Mouse (Mus musculus): ENCODE measurements around the gene Mfsd12. TPM values are rescaled to one million over a fixed set of nuclear protein-coding genes. Genes with fewer than 3 reads are reported as not detected.

Gene Mfsd12
- total and polyA plus RNA-seq, 3 experiments: 22.5 to 29.0 TPM; not detected in 1

DNA sequence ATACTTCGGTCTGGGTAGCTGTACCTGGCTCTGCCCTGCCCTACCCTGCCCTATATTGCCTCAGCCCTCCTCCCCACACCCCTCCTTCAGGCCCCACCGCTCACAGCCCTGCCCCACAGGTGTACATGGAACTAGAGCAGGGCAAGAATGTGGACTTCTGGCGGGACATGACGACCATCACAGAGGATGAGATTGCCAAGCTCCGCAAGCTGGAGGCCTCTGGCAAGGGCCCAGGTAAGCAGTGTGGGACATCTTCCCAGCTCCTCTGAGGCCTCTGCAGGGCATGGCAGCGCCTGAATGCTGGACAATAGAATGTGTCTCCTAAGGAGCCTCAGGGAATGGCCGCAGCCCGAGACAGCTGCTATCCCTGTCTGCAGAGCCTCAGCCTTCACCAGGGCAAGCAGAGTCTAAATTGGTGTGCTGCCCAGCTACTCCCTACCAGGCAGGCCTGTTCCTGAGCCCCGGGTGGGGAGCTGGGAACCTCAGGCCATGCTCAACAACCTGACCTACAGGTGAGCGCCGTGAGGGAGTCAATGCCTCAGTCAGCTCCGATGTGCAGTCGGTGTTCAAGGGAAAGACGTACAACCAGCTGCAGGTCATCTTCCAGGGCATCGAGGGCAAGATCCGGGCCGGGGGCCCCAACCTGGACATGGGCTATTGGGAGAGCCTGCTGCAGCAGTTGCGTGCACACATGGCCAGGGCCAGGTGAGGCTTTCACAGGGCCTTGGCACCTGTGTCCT is 33.3 kb upstream of the Mfsd12 start:
- no peak overlapping the region for H3K9ac ChIP-seq (ENCODE audit: control insufficient read depth, low read depth, low read length, poor library complexity, severe bottlenecking)
- H3K27me3 ChIP-seq (ENCODE audit: control insufficient read depth in 1 of 2, insufficient read depth in 2 of 2, low read length in 2 of 2): no peaks in the 10 kb centered on the region
- H3K4me1 ChIP-seq (ENCODE audit: control insufficient read depth in 1 of 2, insufficient read depth in 2 of 2, low read length in 2 of 2): peaks cover 0 to 7% of the 10 kb centered on the region in 2 experiments; a peak in 3 of 4 replicates
- DNase-seq (ENCODE audit: low read depth, low spot score): no peak
- TF ChIP-seq SMC3 (IDR thresholded peaks at IDR 0.05; ENCODE audit: low read depth, low read length) (no peak), ZMIZ1 (IDR thresholded peaks at IDR 0.05; ENCODE audit: low read depth, low read length) (no peak), EP300 (IDR thresholded peaks at IDR 0.05; ENCODE audit: low read depth in 1 of 2, low read length in 2 of 2) (no peak), RAD21 (IDR thresholded peaks at IDR 0.05; ENCODE audit: low read depth, low read length) (no peak), MAZ (IDR thresholded peaks at IDR 0.05; ENCODE audit: low read depth, low read length) (no peak), CTCF (IDR thresholded peaks at IDR 0.05 in 2 of 3, conservative IDR thresholded peaks at IDR 0.05 in 1 of 3; ENCODE audit: control insufficient read depth in 1 of 3, insufficient read depth in 1 of 3, low read depth in 2 of 3, low read length in 3 of 3, poor library complexity in 1 of 3, severe bottlenecking in 1 of 3) (no peak), ETS1 (IDR thresholded peaks at IDR 0.05; ENCODE audit: low read depth, low read length) (no peak), HCFC1 (IDR thresholded peaks at IDR 0.05; ENCODE audit: low read depth, low read length) (no peak), TAL1 (IDR thresholded peaks at IDR 0.05; ENCODE audit: low read length) (no peak), KAT2A (conservative IDR thresholded peaks at IDR 0.05; ENCODE audit: low read depth, low read length) (no peak), RCOR1 (IDR thresholded peaks at IDR 0.05; ENCODE audit: low read depth, low read length) (no peak), TBP (IDR thresholded peaks at IDR 0.05; ENCODE audit: low read depth, low read length) (no peak), E2F4 (IDR thresholded peaks at IDR 0.05; ENCODE audit: borderline replicate concordance, low read depth, low read length) (no peak), TCF12 (IDR thresholded peaks at IDR 0.05; ENCODE audit: low read depth, low read length) (no peak), ZNF384 (IDR thresholded peaks at IDR 0.05; ENCODE audit: low read depth, low read length) (no peak), GATA1 (IDR thresholded peaks at IDR 0.05; ENCODE audit: low read depth, low read length) (no peak), BHLHE40 (IDR thresholded peaks at IDR 0.05; ENCODE audit: borderline replicate concordance, low read depth, low read length) (no peak)
- no peak overlapping the region for H3K4me3 ChIP-seq (ENCODE audit: control insufficient read depth in 1 of 2, insufficient read depth in 1 of 2, low read depth in 2 of 2, low read length in 2 of 2)
- no peak overlapping the region for H3K27ac ChIP-seq (ENCODE audit: control insufficient read depth, low read depth, low read length)
- H3K36me3 ChIP-seq (ENCODE audit: control insufficient read depth in 1 of 2, insufficient read depth in 2 of 2, low read length in 2 of 2): peaks cover 2 to 4% of the 10 kb centered on the region in 2 experiments; a peak in 2 of 4 replicates
- H3K9me3 ChIP-seq (replicated peaks; ENCODE audit: insufficient read depth, low read length): no peaks in the 10 kb centered on the region
- H3K79me2 ChIP-seq (ENCODE audit: control insufficient read depth, insufficient read depth, low read length, poor library complexity): peaks cover 20% of the 10 kb centered on the region

DNA sequence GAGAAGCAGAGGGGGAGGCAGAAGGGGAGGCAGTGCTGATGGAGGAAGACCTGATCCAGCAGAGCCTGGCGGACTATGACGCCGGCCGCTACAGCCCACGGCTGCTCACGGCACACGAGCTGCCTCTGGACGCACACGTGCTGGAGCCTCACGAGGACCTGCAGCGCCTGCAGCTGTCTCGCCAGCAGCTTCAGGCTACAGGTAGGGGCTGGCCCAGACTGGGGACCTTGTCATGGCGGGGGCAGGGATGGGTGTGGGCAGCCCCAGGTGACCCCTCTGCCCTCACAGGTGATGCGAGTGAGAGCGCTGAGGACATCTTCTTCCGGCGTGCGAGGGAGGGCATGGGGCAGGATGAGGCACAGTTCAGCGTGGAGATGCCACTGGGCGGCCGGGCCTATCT is 32.1 kb upstream of the Mfsd12 start:
- Histone ChIP-seq H3K36me3 (ENCODE audit: control insufficient read depth in 1 of 2, insufficient read depth in 2 of 2, low read length in 2 of 2) (peaks cover 2 to 4% of the 10 kb centered on the region in 2 experiments; a peak in 2 of 4 replicates), H3K4me1 (ENCODE audit: control insufficient read depth in 1 of 2, insufficient read depth in 2 of 2, low read length in 2 of 2) (peaks cover 0 to 4% of the 10 kb centered on the region in 2 experiments; a peak in 2 of 4 replicates), H3K27ac (ENCODE audit: control insufficient read depth, low read depth, low read length) (no peak overlapping the region), H3K79me2 (ENCODE audit: control insufficient read depth, insufficient read depth, low read length, poor library complexity) (peaks cover 20% of the 10 kb centered on the region), H3K9ac (ENCODE audit: control insufficient read depth, low read depth, low read length, poor library complexity, severe bottlenecking) (no peak overlapping the region), H3K4me3 (ENCODE audit: control insufficient read depth in 1 of 2, insufficient read depth in 1 of 2, low read depth in 2 of 2, low read length in 2 of 2) (no peak overlapping the region), H3K9me3 (replicated peaks; ENCODE audit: insufficient read depth, low read length) (no peaks in the 10 kb centered on the region), H3K27me3 (ENCODE audit: control insufficient read depth in 1 of 2, insufficient read depth in 2 of 2, low read length in 2 of 2) (no peaks in the 10 kb centered on the region)
- DNase-seq (ENCODE audit: low read depth, low spot score): no peak
- TF ChIP-seq SMC3 (IDR thresholded peaks at IDR 0.05; ENCODE audit: low read depth, low read length) (no peak), USF1 (IDR thresholded peaks at IDR 0.05; ENCODE audit: low read depth, low read length) (no peak), RAD21 (IDR thresholded peaks at IDR 0.05; ENCODE audit: low read depth, low read length) (no peak), MEF2A (IDR thresholded peaks at IDR 0.05; ENCODE audit: extremely low read depth, insufficient replicate concordance, low read depth, low read length, poor library complexity, severe bottlenecking) (no peak), CTCF (IDR thresholded peaks at IDR 0.05 in 2 of 3, conservative IDR thresholded peaks at IDR 0.05 in 1 of 3; ENCODE audit: control insufficient read depth in 1 of 3, insufficient read depth in 1 of 3, low read depth in 2 of 3, low read length in 3 of 3, poor library complexity in 1 of 3, severe bottlenecking in 1 of 3) (no peak), ETS1 (IDR thresholded peaks at IDR 0.05; ENCODE audit: low read depth, low read length) (no peak), UBTF (IDR thresholded peaks at IDR 0.05; ENCODE audit: borderline replicate concordance, insufficient read depth, low read depth, low read length) (no peak), CHD1 (IDR thresholded peaks at IDR 0.05; ENCODE audit: low read depth, low read length) (no peak)

All from MEL (cell line).